Mouse (Mus musculus): ENCODE results near the gene Ky. TPM values are rescaled to one million over a fixed set of nuclear protein-coding genes. Genes with fewer than 3 reads are reported as not detected.
A peak's percentile ranks its signal among the peaks of the same experiment; 100 is the strongest.

Gene Ky
- polyA plus RNA-seq, 1 experiment, result not detected

- TF ChIP-seq CTCF (IDR thresholded peaks at IDR 0.05; ENCODE audit: control insufficient read depth, insufficient read depth, low read length) (peak; percentile 44; the same call in 1 of the 2 replicates), POLR2A (IDR thresholded peaks at IDR 0.05; ENCODE audit: borderline replicate concordance, control insufficient read depth, low read depth, low read length) (no peak)
- no peak overlapping the region for H3K27ac ChIP-seq (ENCODE audit: control insufficient read depth, insufficient read depth, low read depth, low read length, poor library complexity)
- H3K4me1 ChIP-seq (ENCODE audit: control insufficient read depth, insufficient read depth, low read length), result no peaks in the 10 kb centered on the region; the same call in 1 of the 2 replicates
- H3K4me3 ChIP-seq (replicated peaks; ENCODE audit: control insufficient read depth, low read depth, low read length), result no peak overlapping the region
- 32% methylated on average over 12 of the region's 12 CpGs for WGBS
These were observed 13.3 kb upstream of the Ky start for GRCm38 (mm10) chr9:102492031-102492795.

- H3K4me3 ChIP-seq (replicated peaks; ENCODE audit: control insufficient read depth, low read depth, low read length), result no peak overlapping the region
- no peak overlapping the region for H3K27ac ChIP-seq (ENCODE audit: control insufficient read depth, insufficient read depth, low read depth, low read length, poor library complexity)
- no peaks in the 10 kb centered on the region; the same call in 1 of the 2 replicates for H3K4me1 ChIP-seq (ENCODE audit: control insufficient read depth, insufficient read depth, low read length)
- TF ChIP-seq CTCF (IDR thresholded peaks at IDR 0.05; ENCODE audit: control insufficient read depth, insufficient read depth, low read length), result no peak
- 34% methylated on average over 4 of the region's 4 CpGs for WGBS
These were observed 12.5 kb upstream of the Ky start for GRCm38 (mm10) chr9:102493044-102493443.

- no peak for TF ChIP-seq CTCF (IDR thresholded peaks at IDR 0.05; ENCODE audit: control insufficient read depth, insufficient read depth, low read length)
- no peak for TF ChIP-seq POLR2A (IDR thresholded peaks at IDR 0.05; ENCODE audit: borderline replicate concordance, control insufficient read depth, low read depth, low read length)
- Histone ChIP-seq H3K4me1 (ENCODE audit: control insufficient read depth, insufficient read depth, low read length) (no peaks in the 10 kb centered on the region; the same call in 1 of the 2 replicates), H3K4me3 (replicated peaks; ENCODE audit: control insufficient read depth, low read depth, low read length) (no peak overlapping the region), H3K27ac (ENCODE audit: control insufficient read depth, insufficient read depth, low read depth, low read length, poor library complexity) (no peak overlapping the region)
- 85% methylated on average over 2 of the region's 2 CpGs for WGBS
These were observed 11.6 kb upstream of the Ky start for GRCm38 (mm10) chr9:102493916-102494315.

GRCm38 (mm10) chr9:102494454-102494853, 11.1 kb upstream of the Ky start:
- no peak for TF ChIP-seq CTCF (IDR thresholded peaks at IDR 0.05; ENCODE audit: control insufficient read depth, insufficient read depth, low read length)
- TF ChIP-seq POLR2A (IDR thresholded peaks at IDR 0.05; ENCODE audit: borderline replicate concordance, control insufficient read depth, low read depth, low read length), result no peak
- 70% methylated on average over 9 of the region's 9 CpGs for WGBS

GRCm38 (mm10) chr9:102495266-102495665, 10.3 kb upstream of the Ky start:
- H3K4me1 ChIP-seq (ENCODE audit: control insufficient read depth, insufficient read depth, low read length), result no peaks in the 10 kb centered on the region; the same call in 1 of the 2 replicates
- WGBS, result 68% methylated on average over 4 of the region's 4 CpGs
- H3K27ac ChIP-seq (ENCODE audit: control insufficient read depth, insufficient read depth, low read depth, low read length, poor library complexity), result no peak overlapping the region
- no peak for TF ChIP-seq POLR2A (IDR thresholded peaks at IDR 0.05; ENCODE audit: borderline replicate concordance, control insufficient read depth, low read depth, low read length)
- TF ChIP-seq CTCF (IDR thresholded peaks at IDR 0.05; ENCODE audit: control insufficient read depth, insufficient read depth, low read length), result no peak
- no peak overlapping the region for H3K4me3 ChIP-seq (replicated peaks; ENCODE audit: control insufficient read depth, low read depth, low read length)

More at GRCm38 (mm10) chr9:102494454-102494853, 11.1 kb upstream of the Ky start:
- Histone ChIP-seq H3K4me3 (replicated peaks; ENCODE audit: control insufficient read depth, low read depth, low read length) (no peak overlapping the region), H3K4me1 (ENCODE audit: control insufficient read depth, insufficient read depth, low read length) (no peaks in the 10 kb centered on the region; the same call in 1 of the 2 replicates), H3K27ac (ENCODE audit: control insufficient read depth, insufficient read depth, low read depth, low read length, poor library complexity) (no peak overlapping the region)

- no peak for TF ChIP-seq POLR2A (IDR thresholded peaks at IDR 0.05; ENCODE audit: borderline replicate concordance, control insufficient read depth, low read depth, low read length)
- no peak for TF ChIP-seq CTCF (IDR thresholded peaks at IDR 0.05; ENCODE audit: control insufficient read depth, insufficient read depth, low read length)
- whole genome bisulfite sequencing, result 75% methylated on average over 3 of the region's 3 CpGs
- H3K4me1 ChIP-seq (ENCODE audit: control insufficient read depth, insufficient read depth, low read length), result no peaks in the 10 kb centered on the region; the same call in 1 of the 2 replicates
These were observed 9.0 kb upstream of the Ky start for GRCm38 (mm10) chr9:102496481-102497041.

GRCm38 (mm10) chr9:102497089-102497690, 8.4 kb upstream of the Ky start:
- WGBS, result 80% methylated on average over 9 of the region's 9 CpGs
- H3K27ac ChIP-seq (ENCODE audit: control insufficient read depth, insufficient read depth, low read depth, low read length, poor library complexity), result no peak overlapping the region
- no peak overlapping the region for H3K4me3 ChIP-seq (replicated peaks; ENCODE audit: control insufficient read depth, low read depth, low read length)
- no peaks in the 10 kb centered on the region; the same call in 1 of the 2 replicates for H3K4me1 ChIP-seq (ENCODE audit: control insufficient read depth, insufficient read depth, low read length)
- no peak for TF ChIP-seq POLR2A (IDR thresholded peaks at IDR 0.05; ENCODE audit: borderline replicate concordance, control insufficient read depth, low read depth, low read length)
- no peak for TF ChIP-seq CTCF (IDR thresholded peaks at IDR 0.05; ENCODE audit: control insufficient read depth, insufficient read depth, low read length)

More at GRCm38 (mm10) chr9:102496481-102497041, 9.0 kb upstream of the Ky start:
- no peak overlapping the region for H3K4me3 ChIP-seq (replicated peaks; ENCODE audit: control insufficient read depth, low read depth, low read length)
- no peak overlapping the region for H3K27ac ChIP-seq (ENCODE audit: control insufficient read depth, insufficient read depth, low read depth, low read length, poor library complexity)

GRCm38 (mm10) chr9:102497833-102498430, 7.6 kb upstream of the Ky start:
- 78% methylated on average over 9 of the region's 9 CpGs for WGBS
- H3K4me1 ChIP-seq (ENCODE audit: control insufficient read depth, insufficient read depth, low read length), result no peaks in the 10 kb centered on the region; the same call in 1 of the 2 replicates

More at GRCm38 (mm10) chr9:102497833-102498430, 7.6 kb upstream of the Ky start:
- Histone ChIP-seq H3K4me3 (replicated peaks; ENCODE audit: control insufficient read depth, low read depth, low read length) (no peak overlapping the region), H3K27ac (ENCODE audit: control insufficient read depth, insufficient read depth, low read depth, low read length, poor library complexity) (no peak overlapping the region)
- TF ChIP-seq POLR2A (IDR thresholded peaks at IDR 0.05; ENCODE audit: borderline replicate concordance, control insufficient read depth, low read depth, low read length) (no peak), CTCF (IDR thresholded peaks at IDR 0.05; ENCODE audit: control insufficient read depth, insufficient read depth, low read length) (no peak)

Data from bone marrow, adult 2 months (tissue).